7 mouse cellular contexts compared by ENCODE assay signal in the genomic region with DNA sequence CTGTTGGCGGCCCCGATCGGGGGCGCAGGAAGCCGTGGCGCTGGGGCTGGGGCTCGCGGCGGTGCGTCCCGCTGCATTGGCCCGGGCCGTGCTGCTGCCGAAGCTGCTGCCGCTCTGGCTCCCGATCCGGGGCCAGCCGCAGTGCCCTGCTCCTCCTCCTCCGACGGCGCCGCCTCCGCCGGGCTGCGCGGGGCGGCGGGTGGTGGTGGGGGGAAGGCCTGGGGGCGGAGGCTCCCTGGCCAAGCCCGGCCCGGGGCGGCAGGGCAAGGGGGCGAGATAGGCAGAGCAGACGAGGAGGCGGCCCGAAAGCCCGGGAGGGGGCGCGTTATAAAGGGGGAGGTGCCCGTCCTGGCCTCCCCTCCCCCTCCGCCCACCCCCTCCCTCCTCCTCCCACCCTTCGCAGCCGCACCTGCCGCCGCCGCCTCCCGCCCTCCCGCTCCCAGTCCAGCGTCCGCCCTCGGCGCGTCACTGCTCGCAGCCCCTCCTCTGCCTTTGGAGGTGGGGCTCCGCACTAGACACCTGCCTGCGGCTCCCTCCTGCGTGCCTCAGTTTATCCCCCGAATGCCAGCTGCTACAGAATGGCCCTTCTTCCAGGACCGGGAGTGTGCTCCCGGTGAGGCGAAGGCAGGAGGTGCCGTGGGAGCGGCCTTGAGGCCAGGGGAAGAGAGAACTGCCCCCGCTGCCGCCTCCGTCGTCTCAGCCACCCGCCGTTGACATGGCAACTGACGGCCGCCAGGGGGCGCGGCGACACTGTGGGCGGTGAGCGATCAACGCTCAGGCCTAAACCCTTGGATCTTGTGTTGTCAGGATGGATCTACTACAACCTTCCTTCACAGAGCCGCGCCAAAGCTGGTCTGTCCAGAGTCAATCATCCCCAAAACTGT. TPM values are rescaled to one million over a fixed set of nuclear protein-coding genes. Genes with fewer than 3 reads are reported as not detected.
DNase-seq lines count a peak whose midpoint lies in the region; ATAC-seq lines count a peak whose summit lies in the region.

A gene (minus strand): TSS at position 143 of the 884 bp plus-strand sequence.

- H3K27me3 ChIP-seq in intestine, embryonic 16.5 days (replicated peaks; ENCODE audit: control insufficient read depth, insufficient read depth, low read length), result no peaks in the 10 kb centered on the region
- H3K27me3 ChIP-seq in midbrain, embryonic 11.5 days (ENCODE audit: control insufficient read depth, insufficient read depth, low read length), result no peaks in the 10 kb centered on the region

- intact Hi-C loops in left cerebral cortex, postnatal 36 days (cut with DNase I), result loop anchor here (1.0 to 5.0 kb wide), 3 partner anchors 28 to 144 kb away; a partner anchor contains a TSS

- H3K9me3 ChIP-seq in intestine, embryonic 16.5 days (ENCODE audit: control insufficient read depth, low read length), result no peaks in the 10 kb centered on the region
- no peaks in the 10 kb centered on the region for H3K9me3 ChIP-seq in midbrain, embryonic 11.5 days (ENCODE audit: control insufficient read depth, low read length)

- H3K4me1 ChIP-seq in intestine, embryonic 16.5 days (ENCODE audit: control insufficient read depth, insufficient read depth, low read length), result peaks cover 25% of the 10 kb centered on the region
- peaks cover 16% of the 10 kb centered on the region for H3K4me1 ChIP-seq in midbrain, embryonic 11.5 days (ENCODE audit: control insufficient read depth, insufficient read depth, low read length)

- peak; percentile 96 for DNase-seq in adrenal gland, adult 2 months
- peak; percentile 85 for DNase-seq in embryo, embryonic 11.5 days (ENCODE audit: low read depth, low spot score)
- DNase-seq in gastrocnemius, postnatal 4 days (ENCODE audit: low spot score in 2 of 2), result peak; percentile 93
- DNase-seq in left cerebral cortex, postnatal 36 days (ENCODE audit: low spot score in 2 of 2), result peak; percentile 94
- peak; percentile 99 for DNase-seq in midbrain, embryonic 11.5 days (ENCODE audit: low spot score, missing footprints)
- peak; percentile 91 for DNase-seq in skeletal muscle tissue, adult 2 months (ENCODE audit: low read depth, low spot score)

- peak within 1 kb of the TSS; percentile 96 for H3K27ac ChIP-seq in intestine, embryonic 16.5 days (ENCODE audit: low read length)
- H3K27ac ChIP-seq in midbrain, embryonic 11.5 days (ENCODE audit: low read depth, low read length), result peak within 1 kb of the TSS; percentile 94

- peak within 1 kb of the TSS; percentile 77 for H3K4me2 ChIP-seq in intestine, embryonic 16.5 days (ENCODE audit: low read depth, low read length)
- peak within 1 kb of the TSS; percentile 92 for H3K4me2 ChIP-seq in midbrain, embryonic 11.5 days

- peak within 1 kb of the TSS; percentile 88 for H3K4me3 ChIP-seq in intestine, embryonic 16.5 days (ENCODE audit: low read length)
- H3K4me3 ChIP-seq in midbrain, embryonic 11.5 days (ENCODE audit: low read depth, low read length), result peak within 1 kb of the TSS; percentile 74

- ATAC-seq in intestine, embryonic 16.5 days, result peak; percentile 88
- ATAC-seq in midbrain, embryonic 11.5 days (ENCODE audit: low FRiP score), result peak; percentile 82

- peaks cover 8% of the 10 kb centered on the region for H3K36me3 ChIP-seq in intestine, embryonic 16.5 days (ENCODE audit: control insufficient read depth, insufficient read depth, low read length)
- peaks cover 12% of the 10 kb centered on the region for H3K36me3 ChIP-seq in midbrain, embryonic 11.5 days (ENCODE audit: control insufficient read depth, insufficient read depth, low read length)

- WGBS in intestine, embryonic 16.5 days, result under 1% methylated on average over 59 of the region's 79 CpGs
- WGBS in midbrain, embryonic 11.5 days, result 0% methylated on average over 52 of the region's 79 CpGs

- H3K9ac ChIP-seq in intestine, embryonic 16.5 days (ENCODE audit: low read depth, low read length), result peak within 1 kb of the TSS; percentile 85
- peak within 1 kb of the TSS; percentile 88 for H3K9ac ChIP-seq in midbrain, embryonic 11.5 days (ENCODE audit: low read length)

RNA-seq across cellular contexts. Expression of the gene that starts here (rescaled TPM):
- 10 to 100 TPM; 69.7 to 74.7 TPM for total RNA-seq in adrenal gland, adult 2 months (2021)
- polyA plus RNA-seq in adrenal gland, adult 2 months (2012; rRNA removed), result 131 and 132 TPM in 2 replicates
- total RNA-seq in gastrocnemius, postnatal 4 days (2021), result 10 to 100 TPM; 49.3 to 55.2 TPM
- 83.4 and 86.0 TPM in 2 replicates for polyA plus RNA-seq in intestine, embryonic 16.5 days (2015; fragmentation: Nextera tagmentation; extraction: Ambion mirVana)
- 100 to 1,000 TPM; 105 to 117 TPM for total RNA-seq in left cerebral cortex, postnatal 36 days (2021)
- polyA plus RNA-seq in midbrain, embryonic 11.5 days (2014; fragmentation: Nextera tagmentation; extraction: Ambion mirVana), result 72.8 and 82.6 TPM in 2 replicates

Comparison
In these comparisons a context has a peak if more than half of its experiments do, and no peak if none do; other contexts are left out.
1. Peak in every context shown above with its lines: DNase-seq, ATAC-seq, H3K4me3 ChIP-seq and H3K27ac ChIP-seq.